Mouse (Mus musculus) E14TG2a.4 (cell line): ENCODE results near the gene Olfr1222.

Experiments used
- H3K27me3 ChIP-seq: 2 replicates; pipeline ENCODE4 v1.6.1; 2014; ENCODE audit warnings: low read length, control low read depth; ENCODE audit not compliant: insufficient read depth
- H3K36me3 ChIP-seq: 2 replicates; pipeline ENCODE4 v1.6.1; 2014; ENCODE audit warnings: low read length, control low read depth; ENCODE audit not compliant: insufficient read depth
- H3K4me1 ChIP-seq: replicated peaks from 2 replicates; pipeline ENCODE4 v1.6.1; 2014; ENCODE audit warnings: low read depth, low read length, control low read depth
- H3K4me3 ChIP-seq: replicated peaks from 2 replicates; pipeline ENCODE4 v1.5.1; 2014; ENCODE audit warnings: mild to moderate bottlenecking, low read length
- H3K9me3 ChIP-seq: 2 replicates; pipeline ENCODE4 v1.6.1; 2014; ENCODE audit warnings: low read length, control low read depth
- CTCF ChIP-seq: conservative IDR thresholded peaks from 2 replicates; pipeline ENCODE4 v1.5.1; 2014; ENCODE audit warnings: low read length
- NANOG ChIP-seq: IDR thresholded peaks from 2 replicates; pipeline ENCODE4 v1.6.1; 2014; ENCODE audit warnings: borderline replicate concordance, low read length, mixed read lengths
- POU5F1 ChIP-seq: IDR thresholded peaks from 2 replicates; pipeline ENCODE4 v1.6.1; 2014; ENCODE audit warnings: low read length, borderline replicate concordance

Gene Olfr1222

DNA sequence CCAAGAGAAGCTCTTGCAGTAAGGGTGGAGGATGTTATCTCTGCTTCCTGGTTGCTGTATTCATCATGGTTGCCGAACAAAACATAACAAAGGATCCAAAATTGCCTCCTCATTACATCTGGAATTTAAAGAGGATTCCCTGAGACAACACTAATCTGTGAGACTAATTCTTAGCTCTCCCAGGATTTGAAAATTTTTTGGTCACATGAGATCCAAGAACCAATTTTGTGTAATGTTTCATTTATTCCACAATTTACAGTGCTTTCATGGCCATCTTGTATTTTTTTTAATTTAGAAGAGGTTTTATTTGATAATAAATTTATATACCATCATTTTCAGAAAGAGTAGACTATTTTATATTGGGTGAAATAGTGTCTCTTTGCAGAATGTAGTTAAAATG, 49.4 kb downstream of the Olfr1222 start, which contains the start of gene Olfr1219:
Olfr1219 (minus strand) TSS at position 101 of the 400 bp plus-strand sequence.
- Histone ChIP-seq H3K4me3 (no peak within 1 kb of the TSS), H3K4me1 (no peaks in the 10 kb centered on the region), H3K27me3 (no peaks in the 10 kb centered on the region), H3K9me3 (peaks cover 13% of the 10 kb centered on the region), H3K36me3 (no peaks in the 10 kb centered on the region)
- TF ChIP-seq CTCF (no peak), NANOG (no peak), POU5F1 (no peak)

DNA sequence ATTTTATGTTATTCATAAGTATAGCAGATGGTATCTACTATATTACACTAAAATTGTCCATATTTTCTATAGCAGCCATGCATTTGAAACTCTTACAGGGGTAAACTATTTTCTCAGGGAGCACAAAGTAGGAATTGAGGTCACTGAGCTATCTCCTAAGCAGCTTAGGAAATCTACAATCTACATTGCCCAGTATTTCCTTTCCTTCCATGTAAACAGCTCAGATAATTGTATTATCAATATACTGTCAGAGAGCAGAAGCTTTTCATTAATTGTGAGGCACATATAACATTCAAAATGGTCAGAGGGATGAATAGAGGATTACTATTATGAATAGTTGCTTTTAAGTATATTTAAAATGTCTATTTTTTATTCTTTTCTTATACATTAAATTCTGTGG, 51.4 kb downstream of the Olfr1222 start:
- Histone ChIP-seq H3K4me3 (no peak overlapping the region), H3K27me3 (no peaks in the 10 kb centered on the region), H3K4me1 (no peaks in the 10 kb centered on the region), H3K9me3 (peaks cover 8% of the 10 kb centered on the region), H3K36me3 (no peaks in the 10 kb centered on the region)
- TF ChIP-seq CTCF (no peak), POU5F1 (no peak), NANOG (no peak)
